Mouse (Mus musculus): ENCODE results near the gene Gm17409.

The Gm17409 gene

GRCm38 (mm10) chr2:58469816-58470215 lies at the start of gene Gm17409:
Gene Gm17409, plus strand, starts transcription at chr2:58470116.
- DNase-seq (ENCODE audit: low spot score in 2 of 2), result no peak

GRCm38 (mm10) chr2:58423319-58423718 lies 46.6 kb upstream of the Gm17409 start:
- DNase-seq (ENCODE audit: low spot score in 2 of 2), result no peak

DNA sequence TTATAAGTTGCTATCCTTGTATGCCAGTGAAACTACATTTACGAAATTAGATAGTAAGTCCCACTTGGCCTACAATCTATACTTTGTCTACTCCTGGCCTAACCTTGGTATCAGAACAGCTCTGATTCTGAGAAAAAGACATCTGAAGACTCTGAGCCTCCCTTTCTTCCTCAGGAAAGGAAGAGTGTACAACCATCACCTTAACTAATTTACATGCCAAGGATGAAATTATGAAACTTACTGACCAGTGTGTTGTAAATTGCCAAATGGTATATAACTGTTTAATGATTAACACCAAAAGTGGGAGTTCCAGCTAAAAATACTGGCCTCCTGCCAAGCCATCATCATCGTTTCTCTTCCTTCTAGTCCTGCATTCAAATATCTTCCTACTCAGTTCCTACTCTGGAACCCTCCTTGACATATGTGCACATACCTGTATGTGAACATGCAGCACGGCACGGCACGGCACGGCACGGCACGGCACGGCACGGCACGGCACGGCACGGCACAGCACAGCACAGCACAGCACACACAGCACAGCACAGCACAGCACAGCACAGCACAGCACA lies 44.4 kb upstream of the Gm17409 start:
- no peak for DNase-seq (ENCODE audit: low spot score in 2 of 2)

DNA sequence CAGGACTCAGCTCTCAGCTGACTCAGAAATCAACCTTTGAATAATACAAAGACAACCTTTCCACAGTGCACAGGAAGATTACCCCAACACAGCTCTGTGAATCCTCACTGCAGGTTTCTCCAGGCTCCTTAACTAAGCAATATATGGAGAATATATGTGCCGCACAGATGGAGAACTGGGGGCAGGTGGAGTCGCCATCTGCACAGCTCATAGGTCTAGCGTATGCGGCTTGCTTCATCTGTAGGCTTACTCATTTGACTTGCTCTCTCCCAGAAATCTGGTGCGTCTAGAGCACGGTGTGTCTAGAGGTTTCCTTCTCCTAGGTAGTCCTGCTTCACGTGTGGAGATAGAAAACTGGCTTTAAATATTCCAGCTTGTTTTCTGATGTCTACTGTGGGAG lies 37.7 kb upstream of the Gm17409 start:
- DNase-seq (ENCODE audit: low spot score in 2 of 2), result peak; percentile 66 to 82

DNA sequence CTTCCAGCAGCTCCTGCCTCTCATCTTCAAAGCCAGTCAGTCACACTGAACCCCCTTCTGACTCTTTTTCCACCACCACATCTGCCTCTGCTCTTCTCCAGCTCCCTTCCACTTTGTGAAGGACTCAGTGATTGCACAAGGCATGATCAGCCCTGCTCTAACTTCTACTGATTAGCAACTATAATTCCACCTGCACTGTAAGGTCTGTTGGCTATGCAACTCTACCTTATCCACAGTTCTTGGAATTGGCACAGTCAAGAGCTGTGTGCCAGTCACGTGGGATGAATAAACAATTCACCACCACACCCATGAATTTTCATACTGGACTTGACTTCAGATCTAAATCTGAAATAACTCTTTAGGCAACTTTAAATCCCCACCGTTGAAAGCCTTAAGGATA lies 36.6 kb upstream of the Gm17409 start:
- peak in 1 of 2 experiments; percentile 14 for DNase-seq (ENCODE audit: low spot score in 2 of 2)

DNA sequence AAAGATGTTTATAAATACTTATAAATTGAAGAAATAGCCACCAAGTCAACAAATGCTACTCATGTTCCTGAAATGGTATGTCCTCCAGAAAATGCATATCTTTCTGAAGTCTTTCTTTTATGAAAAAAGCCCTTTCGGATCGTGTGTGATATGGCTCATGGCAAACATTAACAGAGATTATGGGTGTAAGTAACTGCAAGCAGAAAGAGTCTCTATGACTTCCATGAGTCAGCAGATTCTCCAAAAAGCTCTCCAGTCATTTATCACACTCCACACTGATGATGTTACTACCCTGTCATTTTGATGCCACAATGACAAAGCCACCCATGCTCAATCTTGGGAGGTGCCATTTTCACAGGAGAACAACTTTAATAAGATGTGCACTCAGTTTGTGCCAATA lies 35.5 kb upstream of the Gm17409 start:
- DNase-seq (ENCODE audit: low spot score in 2 of 2), result peak in 1 of 2 experiments; percentile 12

GRCm38 (mm10) chr2:58435507-58435906 lies 34.4 kb upstream of the Gm17409 start:
- no peak for DNase-seq (ENCODE audit: low spot score in 2 of 2)

- DNase-seq (ENCODE audit: low spot score in 2 of 2), result no peak
Observed at GRCm38 (mm10) chr2:58436911-58437310, 33.0 kb upstream of the Gm17409 start.

- DNase-seq (ENCODE audit: low spot score in 2 of 2), result no peak
Observed at GRCm38 (mm10) chr2:58443163-58443562, 26.8 kb upstream of the Gm17409 start.

- peak in 1 of 2 experiments; percentile 20 for DNase-seq (ENCODE audit: low spot score in 2 of 2)
Observed at GRCm38 (mm10) chr2:58447001-58447400, 22.9 kb upstream of the Gm17409 start.

- DNase-seq (ENCODE audit: low spot score in 2 of 2), result peak; percentile 31 to 33
Observed at GRCm38 (mm10) chr2:58454095-58454865, 15.6 kb upstream of the Gm17409 start.

DNA sequence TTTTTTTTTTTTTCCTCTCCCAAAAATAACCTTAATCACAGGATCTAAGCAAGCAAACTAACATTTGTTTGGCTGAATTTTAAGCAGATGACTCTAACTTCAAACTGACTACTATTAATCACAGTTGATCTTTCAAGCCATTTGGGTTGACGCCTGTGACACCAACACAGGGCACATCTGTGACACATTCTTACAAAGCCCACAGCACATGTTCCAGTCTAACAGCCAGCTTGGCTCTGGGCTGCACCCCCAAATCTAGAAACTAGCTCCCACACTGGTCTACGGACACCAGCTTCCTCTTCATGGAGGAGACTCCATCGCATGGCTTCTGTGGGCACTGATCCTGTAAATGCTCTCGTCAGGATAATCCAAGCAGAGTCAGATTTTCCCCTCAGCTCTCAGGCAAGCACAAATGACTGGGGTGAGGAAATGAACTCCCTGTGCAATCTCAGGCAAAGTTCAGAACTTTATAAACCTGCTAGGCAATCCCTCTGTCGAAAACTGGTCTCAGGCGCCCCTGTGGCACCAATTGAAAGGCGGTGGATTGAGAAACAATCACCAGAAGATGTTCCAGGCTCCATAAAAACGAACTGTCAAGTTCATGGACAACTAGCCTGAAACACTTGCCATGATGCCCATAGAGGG lies 13.0 kb upstream of the Gm17409 start:
- DNase-seq (ENCODE audit: low spot score in 2 of 2), result no peak

GRCm38 (mm10) chr2:58457488-58457865 lies 12.4 kb upstream of the Gm17409 start:
- no peak for DNase-seq (ENCODE audit: low spot score in 2 of 2)

- peak in 1 of 2 experiments; percentile 59 for DNase-seq (ENCODE audit: low spot score in 2 of 2)
Observed at GRCm38 (mm10) chr2:58458820-58459371, 11.0 kb upstream of the Gm17409 start.

DNA sequence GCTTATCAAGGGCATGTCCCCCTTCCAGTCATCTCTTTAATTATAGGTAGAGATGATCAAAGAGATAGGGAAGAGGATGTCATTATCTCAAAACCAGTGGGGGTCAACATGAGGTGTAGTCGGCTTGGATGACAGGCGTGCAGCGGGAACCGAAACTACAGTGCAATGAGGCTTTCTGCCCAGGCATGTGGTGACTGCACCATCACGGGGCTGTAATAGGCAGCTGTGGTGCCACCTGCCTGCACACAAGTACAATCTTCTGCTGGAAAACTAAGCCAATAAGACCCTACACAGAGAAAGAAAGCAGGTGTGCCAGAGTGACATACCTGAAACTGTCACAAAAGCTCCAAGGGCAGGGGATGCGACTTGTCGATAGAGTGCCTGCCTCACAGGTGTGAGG lies 374 bp downstream of the Gm17409 start:
- no peak for DNase-seq (ENCODE audit: low spot score in 2 of 2)

- no peak for DNase-seq (ENCODE audit: low spot score in 2 of 2)
Observed at GRCm38 (mm10) chr2:58475578-58475977, 5.7 kb downstream of the Gm17409 start.

DNA sequence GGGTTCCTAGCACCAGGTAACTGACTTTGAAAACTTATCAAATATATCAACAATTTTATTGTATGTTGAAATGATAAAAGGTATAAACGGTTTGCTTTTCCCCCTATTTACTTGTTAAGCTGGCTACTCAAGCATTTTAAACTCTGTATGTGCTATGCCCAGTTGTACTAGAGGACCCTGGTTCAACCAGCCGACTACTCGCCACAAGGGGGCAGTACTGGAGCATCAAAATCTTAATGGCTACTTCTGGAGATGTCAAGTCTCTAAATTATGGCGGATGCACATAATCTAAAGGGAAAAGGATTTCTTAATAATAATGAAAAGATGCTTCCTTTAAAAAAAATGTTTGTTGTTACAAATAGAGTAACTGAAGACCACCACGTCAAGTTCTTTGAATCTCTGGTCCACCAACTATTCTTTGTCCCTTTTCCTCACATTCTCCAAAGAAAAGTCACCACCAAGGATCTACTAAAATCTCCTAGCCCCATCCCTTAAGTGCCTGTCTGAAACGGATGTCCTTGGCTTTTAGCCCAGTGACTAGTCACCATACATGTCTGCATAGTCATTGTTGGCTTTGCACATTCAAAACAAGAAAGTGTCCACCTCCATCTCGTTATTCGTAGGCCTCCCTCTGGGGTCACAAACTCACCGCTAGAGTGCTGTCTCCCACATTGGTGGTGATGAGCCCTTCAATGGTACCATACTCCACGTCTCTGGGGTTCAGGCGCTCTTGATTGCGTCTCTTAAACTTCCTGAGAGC lies 7.2 kb downstream of the Gm17409 start:
- peak; percentile 85 to 87 for DNase-seq (ENCODE audit: low spot score in 2 of 2)

DNA sequence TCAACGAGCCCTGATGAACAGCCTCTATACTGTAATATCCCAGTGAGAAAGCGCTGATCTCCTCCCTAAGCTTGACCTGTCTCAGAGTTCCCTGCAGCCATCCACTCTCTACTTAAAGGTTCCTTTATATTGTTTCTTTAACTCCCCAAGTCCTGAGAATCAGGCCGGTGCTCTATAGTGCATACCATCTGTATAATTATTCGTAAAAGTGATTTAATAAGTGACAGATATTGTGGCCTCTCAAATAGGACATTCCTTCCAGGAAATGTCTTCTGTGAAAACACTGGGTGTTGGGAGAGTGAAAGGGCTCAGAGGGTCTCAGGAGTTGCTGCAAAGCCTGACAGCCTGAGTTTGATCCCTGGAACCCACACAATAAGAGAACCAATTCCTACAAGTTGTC lies 8.2 kb downstream of the Gm17409 start:
- no peak for DNase-seq (ENCODE audit: low spot score in 2 of 2)

DNA sequence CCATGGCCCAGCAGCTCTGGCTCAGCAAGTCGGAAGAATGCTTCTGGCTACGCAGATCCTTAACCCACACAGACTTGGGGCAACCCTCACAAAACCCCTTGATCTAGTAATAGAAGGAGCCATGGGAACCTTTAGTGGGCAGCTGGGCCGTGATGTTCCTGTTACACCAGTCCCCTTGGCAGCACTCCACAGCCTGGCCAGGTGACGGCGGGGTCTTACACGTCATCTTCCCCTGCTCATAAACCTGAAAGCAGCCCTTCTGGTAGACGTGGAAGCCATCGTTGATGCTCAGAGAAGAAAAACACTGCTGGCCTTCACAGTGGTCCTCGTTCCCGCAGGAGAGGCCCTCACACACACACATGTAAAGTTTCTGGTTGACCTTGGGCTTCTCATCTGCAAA lies 9.6 kb downstream of the Gm17409 start:
- DNase-seq (ENCODE audit: low spot score in 2 of 2), result no peak

- DNase-seq (ENCODE audit: low spot score in 2 of 2), result no peak
Observed at GRCm38 (mm10) chr2:58480764-58481163, 10.8 kb downstream of the Gm17409 start.

DNA sequence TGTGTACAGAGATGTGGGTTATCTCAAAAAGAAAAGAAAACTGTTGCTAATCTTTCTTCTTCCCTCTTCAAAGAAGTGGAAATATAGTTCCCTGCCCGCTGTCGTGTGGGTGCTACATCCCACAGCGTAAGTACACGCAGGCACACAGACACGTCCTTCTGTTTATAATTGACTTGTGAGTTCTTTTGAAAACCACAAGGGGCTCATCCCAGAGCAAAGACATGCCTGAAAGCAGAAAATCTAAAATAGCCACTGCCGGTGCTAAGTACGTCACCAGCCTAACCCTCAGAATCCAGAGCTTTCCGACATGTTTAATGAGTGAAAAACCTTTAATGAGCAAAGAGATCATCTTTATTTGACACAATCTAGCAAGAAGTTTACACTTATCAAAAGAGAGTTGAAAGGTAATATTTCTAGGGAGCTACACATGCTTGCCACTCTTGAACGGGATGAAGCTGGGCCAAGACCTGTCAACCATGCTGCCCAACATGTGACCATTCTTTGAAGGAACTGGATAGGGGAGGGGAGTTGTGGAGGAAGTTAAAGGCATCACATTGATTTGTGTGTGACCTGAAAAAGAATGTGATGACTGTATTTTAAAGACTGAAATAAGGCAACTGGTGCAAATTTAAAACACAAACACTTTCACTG lies 11.7 kb downstream of the Gm17409 start:
- DNase-seq (ENCODE audit: low spot score in 2 of 2), result no peak
